Mouse (Mus musculus): ENCODE data around the gene Cdk18. TPM values are rescaled to one million over a fixed set of nuclear protein-coding genes. Genes with fewer than 3 reads are reported as not detected.
"Not testable (repeated sequence)": the region's sequence is repeated elsewhere in the genome, so short reads cannot be mapped to it uniquely, and the experiment has no call there.

Cdk18 gene
- 0.68 and 0.72 TPM in 2 replicates for polyA plus RNA-seq (2016; fragmentation: Nextera tagmentation; extraction: Ambion mirVana)

DNA sequence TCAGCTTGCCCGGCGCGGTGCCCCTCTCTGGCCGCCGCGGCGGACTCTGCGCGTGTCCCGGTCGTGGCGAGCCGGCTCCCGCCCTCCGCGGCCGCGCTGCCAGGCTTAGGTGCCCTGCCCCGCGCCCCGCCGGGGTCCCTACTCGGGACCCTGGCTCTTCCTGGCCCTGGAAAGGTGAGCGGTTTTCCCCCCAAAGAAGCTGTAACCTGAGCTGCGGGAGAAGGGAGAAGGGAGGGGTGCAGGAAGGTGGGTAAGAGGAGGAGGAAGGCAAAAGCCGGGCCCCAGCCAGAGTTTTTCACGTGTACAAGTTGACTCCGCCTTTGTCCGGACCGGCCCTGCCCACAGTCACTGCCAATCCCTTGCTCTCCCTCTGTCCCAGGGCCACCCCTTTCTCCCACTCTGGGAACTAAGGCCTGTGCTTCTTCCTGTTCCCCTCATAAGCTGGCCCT is at the start of gene Cdk18:
Gene Cdk18 (minus strand): TSS at position 269 of the 449 bp plus-strand sequence.
- H3K27ac ChIP-seq (replicated peaks), result peak within 1 kb of the TSS; percentile 70
- no peaks in the 10 kb centered on the region for H3K36me3 ChIP-seq
- under 1% methylated on average over 30 of the region's 30 CpGs for WGBS
- H3K4me1 ChIP-seq, result peaks cover 53% of the 10 kb centered on the region
- peak; percentile 65 for DNase-seq (ENCODE audit: low spot score)
- H3K27me3 ChIP-seq (ENCODE audit: low read depth, poor library complexity, severe bottlenecking), result peaks cover 63% of the 10 kb centered on the region
- no peaks in the 10 kb centered on the region for H3K9me3 ChIP-seq (replicated peaks)
- H3K4me3 ChIP-seq, result peak within 1 kb of the TSS; percentile 68

DNA sequence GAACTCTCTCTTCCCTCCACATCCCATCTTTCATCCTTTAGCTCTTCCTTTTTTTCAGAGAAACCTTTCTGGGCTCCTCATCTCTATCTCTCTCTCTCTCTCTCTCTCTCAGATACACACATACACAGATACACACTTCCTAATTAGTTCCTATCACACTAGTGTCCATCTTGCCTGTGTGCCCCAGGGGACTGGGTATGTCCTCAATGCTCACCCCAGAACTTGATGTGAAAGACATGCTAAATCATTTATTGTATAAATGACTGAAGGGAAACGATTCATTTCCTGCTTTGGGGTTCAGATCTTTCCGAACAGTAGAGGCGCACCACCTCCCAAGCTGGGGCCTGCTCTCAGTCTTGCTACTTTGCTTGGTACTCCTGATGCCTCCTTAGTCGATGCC is 49.7 kb upstream of the Cdk18 start:
- WGBS, result 55% methylated on average over 4 of the region's 4 CpGs
- Histone ChIP-seq H3K9me3 (replicated peaks) (no peaks in the 10 kb centered on the region), H3K4me1 (peaks cover 67% of the 10 kb centered on the region), H3K4me3 (peak overlapping the region; percentile 86), H3K27me3 (ENCODE audit: low read depth, poor library complexity, severe bottlenecking) (peaks cover 64% of the 10 kb centered on the region), H3K36me3 (peaks cover 10% of the 10 kb centered on the region), H3K27ac (replicated peaks) (peak overlapping the region; percentile 100)
- DNase-seq (ENCODE audit: low spot score), result no peak

DNA sequence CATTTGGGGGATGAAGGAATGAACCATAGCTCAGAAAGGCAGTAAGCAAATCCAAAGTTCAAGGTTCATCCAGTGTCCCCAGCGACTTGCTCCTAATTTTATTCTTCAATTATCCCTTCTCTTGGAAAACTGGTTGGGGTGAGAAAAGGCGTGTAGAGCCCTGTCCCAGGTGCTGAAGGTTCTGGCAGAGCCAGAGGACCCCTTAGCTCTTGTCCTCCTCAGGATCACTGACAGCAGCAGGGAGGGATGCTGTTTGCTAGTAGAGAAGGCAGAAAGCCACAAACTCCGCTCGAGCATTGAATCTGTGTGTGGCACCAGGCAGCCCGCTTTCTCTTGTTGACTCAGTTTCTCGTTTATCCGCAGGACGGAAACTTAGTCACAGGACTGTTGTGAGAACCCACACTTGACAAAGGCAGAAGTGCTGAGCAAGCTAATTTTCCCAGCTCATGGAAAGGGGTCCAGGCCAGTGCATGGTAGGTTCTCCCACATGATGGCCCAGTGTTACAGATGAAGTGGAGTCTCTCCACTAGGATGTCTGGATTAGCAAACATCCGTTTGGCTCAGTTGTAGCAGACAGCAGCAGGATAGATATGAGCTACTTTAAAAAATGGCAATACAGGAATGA is 49.1 kb upstream of the Cdk18 start:
- Histone ChIP-seq H3K27ac (replicated peaks) (peak overlapping the region; percentile 100; the same call in 1 of the 2 replicates), H3K36me3 (peaks cover 3% of the 10 kb centered on the region), H3K4me3 (no peak overlapping the region), H3K27me3 (ENCODE audit: low read depth, poor library complexity, severe bottlenecking) (peaks cover 61% of the 10 kb centered on the region), H3K4me1 (peaks cover 61% of the 10 kb centered on the region), H3K9me3 (replicated peaks) (no peaks in the 10 kb centered on the region)
- 50% methylated on average over 9 of the region's 9 CpGs for WGBS
- DNase-seq (ENCODE audit: low spot score), result peak; percentile 16

DNA sequence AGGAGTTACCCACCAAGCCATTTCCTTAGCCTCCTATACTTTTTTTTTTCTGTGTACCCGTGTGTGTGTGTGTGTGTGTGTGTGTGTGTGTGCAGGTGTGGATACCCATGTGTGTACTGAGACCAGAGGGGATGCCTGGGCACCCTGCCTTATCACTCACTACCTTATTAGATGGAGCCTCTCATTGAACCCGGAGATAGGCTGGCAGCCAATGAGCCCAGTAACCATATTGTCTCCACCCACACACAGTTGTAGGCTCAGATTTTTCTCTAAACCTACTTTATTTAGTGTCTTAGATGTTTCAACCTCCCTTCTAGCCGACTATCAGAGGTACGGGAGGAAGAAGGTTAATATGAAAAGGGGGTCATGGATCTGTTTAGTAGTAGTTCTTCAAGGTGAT is 46.8 kb upstream of the Cdk18 start:
- Histone ChIP-seq H3K4me1 (peaks cover 45% of the 10 kb centered on the region), H3K36me3 (no peaks in the 10 kb centered on the region), H3K9me3 (replicated peaks) (no peaks in the 10 kb centered on the region), H3K4me3 (no peak overlapping the region), H3K27me3 (ENCODE audit: low read depth, poor library complexity, severe bottlenecking) (peaks cover 43% of the 10 kb centered on the region), H3K27ac (replicated peaks) (no peak overlapping the region)
- 75% methylated on average over 4 of the region's 4 CpGs for WGBS
- no peak for DNase-seq (ENCODE audit: low spot score)

DNA sequence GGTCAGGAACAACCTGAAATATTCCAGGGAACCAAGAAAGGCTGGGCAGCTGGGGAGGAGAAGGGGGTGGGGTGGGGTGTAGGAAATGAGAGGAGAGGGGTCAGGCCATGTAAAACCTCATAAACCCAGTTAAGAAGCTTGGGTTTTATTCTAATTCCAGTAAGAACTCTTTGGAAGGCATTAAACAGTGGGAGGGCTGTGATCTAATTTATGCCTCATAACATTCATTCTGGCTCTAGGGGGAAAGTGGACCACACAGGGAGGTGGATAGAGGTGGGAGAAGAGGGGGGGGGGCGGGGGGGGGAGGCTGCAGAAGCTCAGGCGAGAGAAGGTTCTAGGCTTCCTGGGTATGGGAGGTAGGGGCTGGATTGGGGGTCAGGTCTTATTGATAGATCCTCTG is 32.1 kb upstream of the Cdk18 start:
- peaks cover 39% of the 10 kb centered on the region for H3K27me3 ChIP-seq (ENCODE audit: low read depth, poor library complexity, severe bottlenecking)
- no peak overlapping the region for H3K4me3 ChIP-seq
- H3K27ac ChIP-seq (replicated peaks), result no peak overlapping the region
- peaks cover 42% of the 10 kb centered on the region for H3K4me1 ChIP-seq
- no peaks in the 10 kb centered on the region for H3K9me3 ChIP-seq (replicated peaks)
- WGBS, result 45% methylated on average over 1 of the region's 2 CpGs
- no peaks in the 10 kb centered on the region for H3K36me3 ChIP-seq
- peak; percentile 10 for DNase-seq (ENCODE audit: low spot score)

DNA sequence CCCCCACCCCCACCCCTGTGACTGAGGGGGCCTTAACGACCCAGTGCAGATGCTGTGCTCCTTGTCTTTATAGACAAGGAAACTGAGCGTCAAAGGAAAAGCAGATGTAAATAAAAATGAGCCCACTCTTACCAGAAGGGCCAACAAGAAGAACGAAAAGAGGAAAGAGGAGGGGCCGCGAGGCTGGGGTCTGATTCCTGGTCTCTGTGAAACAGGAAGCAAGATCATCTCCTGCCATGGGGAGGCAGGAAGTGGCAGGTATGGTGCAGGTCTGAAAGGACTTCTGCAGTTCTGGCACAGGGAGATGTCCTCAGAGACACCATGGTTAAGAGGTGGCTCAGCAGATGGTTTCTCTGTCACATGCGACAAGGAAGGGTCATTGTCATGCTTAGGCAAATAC is 31.2 kb upstream of the Cdk18 start:
- no peak for DNase-seq (ENCODE audit: low spot score)
- H3K27me3 ChIP-seq (ENCODE audit: low read depth, poor library complexity, severe bottlenecking), result peaks cover 39% of the 10 kb centered on the region
- no peaks in the 10 kb centered on the region; the same call in 1 of the 2 replicates for H3K9me3 ChIP-seq (replicated peaks)

DNA sequence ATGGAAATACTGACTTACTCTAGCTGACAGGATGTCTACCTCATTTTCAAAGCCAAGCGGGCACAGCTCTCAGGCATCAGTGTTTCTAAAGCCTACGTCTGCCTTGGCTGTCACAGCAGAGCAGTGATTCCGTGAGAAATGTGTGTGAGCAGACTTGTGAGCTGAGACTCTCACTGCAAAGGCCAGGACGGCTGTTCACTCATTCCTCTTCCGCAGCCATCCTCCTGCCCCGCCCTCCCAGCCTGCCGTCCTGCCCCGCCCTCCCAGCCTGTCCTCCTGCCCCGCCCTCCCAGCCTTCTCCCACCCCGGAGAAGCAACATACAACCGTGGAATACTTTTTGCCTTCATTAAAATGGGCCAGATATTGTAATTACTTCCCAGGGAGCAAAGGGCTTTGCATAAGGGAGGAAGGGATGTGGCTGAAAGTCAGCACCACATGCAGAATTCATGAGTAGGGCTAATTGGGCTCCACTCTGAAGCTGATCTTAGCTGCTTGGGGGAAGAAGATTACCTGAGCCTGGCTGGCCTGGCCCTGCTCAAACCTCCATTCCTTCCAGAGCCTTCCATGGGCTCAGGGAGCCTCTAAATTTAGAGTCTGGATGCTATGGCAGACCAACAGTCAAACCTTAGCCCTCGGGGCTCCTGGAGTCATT is 28.8 kb upstream of the Cdk18 start:
- 11% methylated on average over 12 of the region's 12 CpGs for WGBS
- no peaks in the 10 kb centered on the region; the same call in 1 of the 2 replicates for H3K9me3 ChIP-seq (replicated peaks)
- peak overlapping the region; percentile 34 for H3K4me3 ChIP-seq
- peaks cover 54% of the 10 kb centered on the region for H3K27me3 ChIP-seq (ENCODE audit: low read depth, poor library complexity, severe bottlenecking)
- peaks cover 55% of the 10 kb centered on the region for H3K4me1 ChIP-seq
- DNase-seq (ENCODE audit: low spot score), result peak; percentile 50
- no peaks in the 10 kb centered on the region for H3K36me3 ChIP-seq
- 0 out of 2 replicates have a peak overlapping the region, but pooled peaks have one; percentile 4 for H3K27ac ChIP-seq (replicated peaks)

More for the DNA sequence above, 31.2 kb upstream of the Cdk18 start:
- WGBS, result 65% methylated on average over 6 of the region's 6 CpGs
- Histone ChIP-seq H3K36me3 (no peaks in the 10 kb centered on the region), H3K4me1 (peaks cover 42% of the 10 kb centered on the region), H3K27ac (replicated peaks) (peak overlapping the region; percentile 57; the same call in 1 of the 2 replicates), H3K4me3 (no peak overlapping the region)

DNA sequence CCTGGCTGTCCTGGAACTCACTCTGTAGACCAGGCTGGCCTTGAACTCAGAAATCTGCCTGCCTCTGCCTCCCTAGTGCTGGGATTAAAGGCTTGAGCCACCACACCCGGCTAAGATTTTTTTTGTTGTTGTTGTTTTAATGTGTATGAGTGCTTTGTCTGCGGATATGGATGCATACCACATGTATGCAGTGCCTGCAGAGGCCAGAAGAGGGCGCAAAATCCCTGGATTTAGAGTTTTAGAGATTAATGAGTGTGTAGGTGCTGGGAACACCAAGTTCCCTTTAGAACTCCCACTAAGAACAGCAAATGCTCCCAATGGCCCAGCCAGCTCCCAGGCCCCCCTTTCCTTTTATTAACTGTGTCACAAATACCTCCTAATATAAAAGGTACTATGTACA is 26.4 kb upstream of the Cdk18 start:
- Histone ChIP-seq H3K9me3 (replicated peaks) (no peaks in the 10 kb centered on the region; the same call in 1 of the 2 replicates), H3K27ac (replicated peaks) (no peak overlapping the region), H3K4me1 (peaks cover 51% of the 10 kb centered on the region), H3K27me3 (ENCODE audit: low read depth, poor library complexity, severe bottlenecking) (peaks cover 59% of the 10 kb centered on the region), H3K36me3 (no peaks in the 10 kb centered on the region), H3K4me3 (no peak overlapping the region)
- WGBS, result 52% methylated on average over 3 of the region's 3 CpGs
- DNase-seq (ENCODE audit: low spot score), result no peak

DNA sequence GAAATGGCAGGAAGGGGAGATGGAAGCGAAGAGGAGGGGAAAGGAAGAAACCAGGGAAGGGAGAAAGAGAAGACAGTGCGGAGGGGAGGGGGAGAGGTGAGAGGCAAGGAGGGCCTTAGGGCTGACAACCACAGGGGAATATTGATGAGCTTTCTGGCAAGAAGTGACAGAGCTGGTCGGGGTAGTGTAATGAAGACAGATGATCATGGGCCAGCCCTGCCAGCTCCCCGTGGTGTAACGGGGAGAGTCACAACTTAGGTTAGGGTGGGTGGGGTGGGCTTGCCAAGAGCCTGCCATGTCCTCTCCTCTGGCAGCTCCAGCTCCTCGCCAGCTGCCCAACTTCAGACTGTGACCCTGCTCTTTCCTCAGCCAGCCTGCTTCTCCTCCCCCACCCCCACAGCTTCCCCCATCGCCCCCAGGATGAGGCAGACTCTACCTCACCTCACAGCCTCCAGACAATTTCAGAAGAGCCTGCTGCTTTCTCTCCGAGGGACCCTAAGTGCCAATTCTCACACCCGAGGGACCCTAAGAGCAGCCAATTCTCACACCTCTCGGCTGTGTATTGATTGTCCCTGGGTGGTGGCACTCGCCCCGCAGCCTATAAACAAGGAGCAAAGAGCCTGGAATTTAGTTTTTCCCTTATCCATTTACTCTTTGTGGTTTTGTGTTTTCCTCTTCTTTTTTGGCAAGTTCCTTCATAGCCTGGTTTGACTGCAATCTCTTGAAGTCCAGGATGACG is 25.5 kb upstream of the Cdk18 start:
- peaks cover 60% of the 10 kb centered on the region for H3K27me3 ChIP-seq (ENCODE audit: low read depth, poor library complexity, severe bottlenecking)
- WGBS, result 50% methylated on average over 13 of the region's 13 CpGs
- H3K36me3 ChIP-seq, result no peaks in the 10 kb centered on the region
- DNase-seq (ENCODE audit: low spot score), result no peak
- peak overlapping the region; percentile 50 for H3K27ac ChIP-seq (replicated peaks)
- no peaks in the 10 kb centered on the region; the same call in 1 of the 2 replicates for H3K9me3 ChIP-seq (replicated peaks)
- peaks cover 51% of the 10 kb centered on the region for H3K4me1 ChIP-seq
- no peak overlapping the region for H3K4me3 ChIP-seq

DNA sequence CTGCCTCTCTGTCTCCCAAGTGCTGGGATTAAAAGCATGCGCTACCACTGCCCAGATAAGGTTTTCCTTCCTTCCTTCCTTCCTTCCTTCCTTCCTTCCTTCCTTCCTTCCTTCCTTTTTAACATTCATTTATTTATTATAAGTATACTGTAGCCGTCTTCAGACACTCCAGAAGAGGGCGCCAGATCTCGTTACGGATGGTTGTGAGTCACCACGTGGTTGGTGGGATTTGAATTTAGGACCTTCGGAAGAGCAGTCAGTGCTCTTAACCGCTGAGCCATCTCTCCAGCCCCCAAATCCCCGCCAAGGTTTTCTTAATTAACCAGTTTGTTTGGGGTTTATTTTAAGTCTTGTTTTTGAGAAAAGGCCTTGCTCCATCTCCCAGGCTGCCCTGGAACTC is 23.1 kb upstream of the Cdk18 start:
- 49% methylated on average over 9 of the region's 9 CpGs for WGBS
- Histone ChIP-seq H3K4me1 (peaks cover 55% of the 10 kb centered on the region), H3K27me3 (ENCODE audit: low read depth, poor library complexity, severe bottlenecking) (peaks cover 62% of the 10 kb centered on the region)
- not testable (repeated sequence) for H3K27ac ChIP-seq (replicated peaks); H3K9me3 ChIP-seq (replicated peaks); H3K36me3 ChIP-seq; H3K4me3 ChIP-seq; DNase-seq (ENCODE audit: low spot score)

DNA sequence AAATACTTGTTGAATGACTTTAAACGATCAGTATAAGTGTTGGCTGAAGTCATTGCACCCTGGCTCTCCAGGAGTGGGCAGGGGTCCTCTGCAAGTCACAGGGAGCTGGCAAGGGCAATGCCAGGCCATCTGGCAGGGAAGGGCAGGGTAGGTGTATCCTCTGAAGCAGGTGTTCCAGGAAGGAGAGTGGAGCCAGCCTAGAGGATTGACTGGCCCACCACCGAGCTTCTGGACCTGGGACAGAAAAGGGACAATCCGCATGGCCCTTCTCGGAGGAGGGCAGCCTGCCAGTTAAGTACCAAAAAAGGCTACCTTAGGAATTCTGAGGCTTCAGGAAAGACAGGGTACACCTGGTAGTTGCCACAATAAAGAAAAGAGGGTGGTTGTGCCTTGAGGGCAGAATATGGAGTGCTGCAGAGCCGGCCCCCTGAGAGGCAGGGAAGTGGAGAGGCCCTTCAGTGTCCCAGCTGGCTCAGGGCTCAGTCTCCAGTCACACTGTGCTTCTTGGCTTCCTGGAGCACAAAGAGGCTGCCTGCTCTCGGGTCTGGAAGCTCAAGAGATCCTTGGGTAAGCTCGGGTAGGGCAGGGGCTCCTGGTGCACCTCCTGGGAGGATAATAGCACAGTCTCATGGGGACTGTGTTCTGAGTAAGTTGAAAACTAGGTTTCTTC is 21.9 kb upstream of the Cdk18 start:
- no peaks in the 10 kb centered on the region for H3K36me3 ChIP-seq
- no peaks in the 10 kb centered on the region; the same call in 1 of the 2 replicates for H3K9me3 ChIP-seq (replicated peaks)
- 63% methylated on average over 7 of the region's 7 CpGs for WGBS
- H3K4me1 ChIP-seq, result peaks cover 55% of the 10 kb centered on the region
- peaks cover 57% of the 10 kb centered on the region for H3K27me3 ChIP-seq (ENCODE audit: low read depth, poor library complexity, severe bottlenecking)
- peak overlapping the region; percentile 55 for H3K27ac ChIP-seq (replicated peaks)
- no peak for DNase-seq (ENCODE audit: low spot score)
- H3K4me3 ChIP-seq, result no peak overlapping the region

DNA sequence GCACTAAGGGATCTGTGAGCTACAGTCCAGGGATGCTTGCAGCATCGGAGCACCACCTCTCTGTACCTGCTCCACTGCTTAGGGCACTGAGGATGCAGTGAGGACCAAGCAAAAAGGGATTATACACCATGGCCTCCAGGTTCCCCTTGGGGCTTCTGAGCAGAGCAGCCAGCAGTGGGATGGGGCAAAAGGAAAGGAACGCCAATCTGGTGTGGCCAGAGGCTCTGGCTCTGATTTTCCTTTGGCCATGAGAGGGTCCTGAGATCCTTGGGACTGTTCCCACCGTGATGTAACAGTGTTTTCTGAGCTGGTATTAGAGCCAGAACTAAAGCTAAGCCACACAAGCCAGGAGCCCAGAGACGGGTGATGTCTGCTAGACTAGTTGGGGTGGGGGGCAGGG is 20.2 kb upstream of the Cdk18 start:
- H3K27me3 ChIP-seq (ENCODE audit: low read depth, poor library complexity, severe bottlenecking), result peaks cover 57% of the 10 kb centered on the region
- WGBS, result 63% methylated on average over 4 of the region's 4 CpGs
- H3K4me3 ChIP-seq, result no peak overlapping the region

More for the DNA sequence above, 20.2 kb upstream of the Cdk18 start:
- no peaks in the 10 kb centered on the region for H3K36me3 ChIP-seq
- no peaks in the 10 kb centered on the region for H3K9me3 ChIP-seq (replicated peaks)
- peaks cover 53% of the 10 kb centered on the region for H3K4me1 ChIP-seq
- no peak for DNase-seq (ENCODE audit: low spot score)
- peak overlapping the region; percentile 53; the same call in 1 of the 2 replicates for H3K27ac ChIP-seq (replicated peaks)
